Mouse (Mus musculus): ENCODE measurements at regions not wholly inside any gene's neighbourhood (a gene's known extent, or its start where the extent isn't known, plus 50 kb on each side); places are given as distances from the start of the nearest gene placed in this dataset.

- H3K4me3 ChIP-seq (replicated peaks): no peak overlapping the region
- no peak for ATAC-seq
- H3K36me3 ChIP-seq: no peaks in the 10 kb centered on the region
- H3K4me2 ChIP-seq (replicated peaks): no peak overlapping the region
- peaks cover 7% of the 10 kb centered on the region for H3K4me1 ChIP-seq (replicated peaks)
- no peaks in the 10 kb centered on the region for H3K27me3 ChIP-seq
- H3K9me3 ChIP-seq: no peaks in the 10 kb centered on the region
- 13% methylated on average over 5 of the region's 5 CpGs for WGBS
- no peak overlapping the region for H3K27ac ChIP-seq
- no peak overlapping the region for H3K9ac ChIP-seq (replicated peaks)
Observed at GRCm38 (mm10) chr8:30570547-30570946, 2858.0 kb upstream of the 5930422O12Rik start.

- no peak for ATAC-seq
- Histone ChIP-seq H3K9me3 (no peaks in the 10 kb centered on the region), H3K27me3 (no peaks in the 10 kb centered on the region), H3K4me1 (replicated peaks) (no peaks in the 10 kb centered on the region), H3K4me3 (replicated peaks) (no peak overlapping the region), H3K4me2 (replicated peaks) (no peak overlapping the region), H3K27ac (no peak overlapping the region), H3K36me3 (no peaks in the 10 kb centered on the region), H3K9ac (replicated peaks) (no peak overlapping the region)
- 83% methylated on average over 5 of the region's 5 CpGs for WGBS
Observed at GRCm38 (mm10) chr8:30587508-30587907, 2841.0 kb upstream of the 5930422O12Rik start.

GRCm38 (mm10) chr8:30602421-30602820 is 2826.1 kb upstream of the 5930422O12Rik start:
- no peaks in the 10 kb centered on the region for H3K9me3 ChIP-seq
- no peak overlapping the region for H3K4me3 ChIP-seq (replicated peaks)
- H3K9ac ChIP-seq (replicated peaks): no peak overlapping the region
- no peaks in the 10 kb centered on the region for H3K27me3 ChIP-seq
- no peaks in the 10 kb centered on the region for H3K36me3 ChIP-seq
- no peaks in the 10 kb centered on the region for H3K4me1 ChIP-seq (replicated peaks)
- H3K27ac ChIP-seq: no peak overlapping the region
- H3K4me2 ChIP-seq (replicated peaks): no peak overlapping the region
- no CpG with 5 or more reads among the region's 1 CpGs for WGBS
- ATAC-seq: no peak

- peaks cover 4% of the 10 kb centered on the region for H3K4me1 ChIP-seq (replicated peaks)
- ATAC-seq: no peak
Observed at GRCm38 (mm10) chr8:30630332-30630731, 2798.2 kb upstream of the 5930422O12Rik start.

GRCm38 (mm10) chr8:30636791-30637190 is 2791.7 kb upstream of the 5930422O12Rik start:
- Histone ChIP-seq H3K4me1 (replicated peaks) (no peaks in the 10 kb centered on the region), H3K27me3 (no peaks in the 10 kb centered on the region), H3K9ac (replicated peaks) (no peak overlapping the region), H3K9me3 (no peaks in the 10 kb centered on the region), H3K36me3 (no peaks in the 10 kb centered on the region), H3K4me2 (replicated peaks) (no peak overlapping the region), H3K27ac (no peak overlapping the region), H3K4me3 (replicated peaks) (no peak overlapping the region)
- ATAC-seq: no peak
- 81% methylated on average over 2 of the region's 2 CpGs for WGBS

More at GRCm38 (mm10) chr8:30630332-30630731, 2798.2 kb upstream of the 5930422O12Rik start:
- H3K4me2 ChIP-seq (replicated peaks): no peak overlapping the region
- H3K4me3 ChIP-seq (replicated peaks): no peak overlapping the region
- no peak overlapping the region for H3K27ac ChIP-seq
- no peaks in the 10 kb centered on the region for H3K9me3 ChIP-seq
- WGBS: 47% methylated on average over 5 of the region's 5 CpGs
- H3K36me3 ChIP-seq: no peaks in the 10 kb centered on the region
- no peaks in the 10 kb centered on the region for H3K27me3 ChIP-seq
- no peak overlapping the region for H3K9ac ChIP-seq (replicated peaks)

GRCm38 (mm10) chr8:30642866-30643690 is 2785.4 kb upstream of the 5930422O12Rik start:
- no peak overlapping the region for H3K4me2 ChIP-seq (replicated peaks)
- peak; percentile 58 for ATAC-seq
- peaks cover 16% of the 10 kb centered on the region for H3K4me1 ChIP-seq (replicated peaks)
- no peaks in the 10 kb centered on the region for H3K9me3 ChIP-seq
- whole genome bisulfite sequencing: 50% methylated on average over 3 of the region's 3 CpGs
- H3K4me3 ChIP-seq (replicated peaks): no peak overlapping the region
- peak overlapping the region; percentile 56; the same call in 1 of the 2 replicates for H3K27ac ChIP-seq
- no peaks in the 10 kb centered on the region for H3K27me3 ChIP-seq
- H3K36me3 ChIP-seq: no peaks in the 10 kb centered on the region
- H3K9ac ChIP-seq (replicated peaks): no peak overlapping the region

- Histone ChIP-seq H3K27me3 (no peaks in the 10 kb centered on the region), H3K4me1 (replicated peaks) (peaks cover 11% of the 10 kb centered on the region), H3K4me2 (replicated peaks) (no peak overlapping the region), H3K36me3 (no peaks in the 10 kb centered on the region), H3K27ac (peak overlapping the region; percentile 31), H3K9ac (replicated peaks) (no peak overlapping the region), H3K9me3 (no peaks in the 10 kb centered on the region), H3K4me3 (replicated peaks) (no peak overlapping the region)
- peak; percentile 86 for ATAC-seq
Observed at GRCm38 (mm10) chr8:30648497-30648896, 2780.0 kb upstream of the 5930422O12Rik start.

- H3K4me1 ChIP-seq (replicated peaks): peaks cover 17% of the 10 kb centered on the region
- H3K9me3 ChIP-seq: no peaks in the 10 kb centered on the region
- H3K27me3 ChIP-seq: no peaks in the 10 kb centered on the region
- H3K36me3 ChIP-seq: no peaks in the 10 kb centered on the region
- no peak overlapping the region for H3K4me3 ChIP-seq (replicated peaks)
- 0 out of 2 replicates have a peak overlapping the region, but pooled peaks have one; percentile 12 for H3K4me2 ChIP-seq (replicated peaks)
- peak overlapping the region; percentile 80 for H3K27ac ChIP-seq
- ATAC-seq: peak; percentile 90
- no peak overlapping the region for H3K9ac ChIP-seq (replicated peaks)
- 46% methylated on average over 10 of the region's 10 CpGs for WGBS
Observed at GRCm38 (mm10) chr8:30655749-30656241, 2772.7 kb upstream of the 5930422O12Rik start.

GRCm38 (mm10) chr8:30661261-30661660 is 2767.2 kb upstream of the 5930422O12Rik start:
- no peak for ATAC-seq
- no peak overlapping the region for H3K4me3 ChIP-seq (replicated peaks)
- WGBS: 81% methylated on average over 2 of the region's 2 CpGs
- no peak overlapping the region for H3K9ac ChIP-seq (replicated peaks)
- no peaks in the 10 kb centered on the region for H3K27me3 ChIP-seq
- H3K36me3 ChIP-seq: no peaks in the 10 kb centered on the region
- no peaks in the 10 kb centered on the region for H3K9me3 ChIP-seq
- no peak overlapping the region for H3K27ac ChIP-seq
- H3K4me1 ChIP-seq (replicated peaks): peaks cover 3% of the 10 kb centered on the region
- no peak overlapping the region for H3K4me2 ChIP-seq (replicated peaks)

- WGBS: 38% methylated on average over 4 of the region's 4 CpGs
- Histone ChIP-seq H3K4me2 (replicated peaks) (no peak overlapping the region), H3K4me3 (replicated peaks) (no peak overlapping the region)
Observed at GRCm38 (mm10) chr8:30669451-30669850, 2759.1 kb upstream of the 5930422O12Rik start.

GRCm38 (mm10) chr8:30677423-30677822 is 2751.1 kb upstream of the 5930422O12Rik start:
- H3K9ac ChIP-seq (replicated peaks): no peak overlapping the region
- H3K4me3 ChIP-seq (replicated peaks): no peak overlapping the region
- H3K27me3 ChIP-seq: no peaks in the 10 kb centered on the region
- H3K36me3 ChIP-seq: no peaks in the 10 kb centered on the region
- H3K4me2 ChIP-seq (replicated peaks): no peak overlapping the region
- no peaks in the 10 kb centered on the region for H3K4me1 ChIP-seq (replicated peaks)
- no peak overlapping the region for H3K27ac ChIP-seq
- ATAC-seq: no peak
- WGBS: 80% methylated on average over 1 of the region's 1 CpGs
- H3K9me3 ChIP-seq: no peaks in the 10 kb centered on the region

More at GRCm38 (mm10) chr8:30669451-30669850, 2759.1 kb upstream of the 5930422O12Rik start:
- H3K9ac ChIP-seq (replicated peaks): no peak overlapping the region
- H3K4me1 ChIP-seq (replicated peaks): peaks cover 9% of the 10 kb centered on the region; the same call in 1 of the 2 replicates
- no peaks in the 10 kb centered on the region for H3K27me3 ChIP-seq
- H3K36me3 ChIP-seq: no peaks in the 10 kb centered on the region
- ATAC-seq: 0 out of 2 replicates have a peak, but pooled peaks have one; percentile 34
- no peak overlapping the region for H3K27ac ChIP-seq
- H3K9me3 ChIP-seq: no peaks in the 10 kb centered on the region

- no peak overlapping the region for H3K4me2 ChIP-seq (replicated peaks)
- 40% methylated on average over 3 of the region's 3 CpGs for WGBS
- H3K27ac ChIP-seq: no peak overlapping the region
- H3K36me3 ChIP-seq: no peaks in the 10 kb centered on the region
- no peaks in the 10 kb centered on the region for H3K9me3 ChIP-seq
- no peaks in the 10 kb centered on the region for H3K4me1 ChIP-seq (replicated peaks)
- no peak for ATAC-seq
- no peak overlapping the region for H3K4me3 ChIP-seq (replicated peaks)
- no peak overlapping the region for H3K9ac ChIP-seq (replicated peaks)
- no peaks in the 10 kb centered on the region for H3K27me3 ChIP-seq
Observed at GRCm38 (mm10) chr8:30682169-30682568, 2746.3 kb upstream of the 5930422O12Rik start.

Measured in midbrain, embryonic 13.5 days (tissue).